Mouse (Mus musculus) olfactory bulb, adult 2 months (tissue): Measurements from ENCODE around the gene Loxl3. TPM values are rescaled to one million over a fixed set of nuclear protein-coding genes. Genes with fewer than 3 reads are reported as not detected.

Source experiments
- H3K27ac ChIP-seq: fragments of 200-500 bp; 2 replicates; pipeline ENCODE4 v1.5.1; 2012; ENCODE audit warnings: low read depth, low read length; ENCODE audit not compliant: insufficient read depth
- H3K4me1 ChIP-seq: fragments of 200-500 bp; 2 replicates; pipeline ENCODE4 v1.6.1; 2012; ENCODE audit warnings: low read length; ENCODE audit not compliant: control insufficient read depth, insufficient read depth
- H3K4me3 ChIP-seq: fragments of 200-500 bp; 2 replicates; pipeline ENCODE4 v1.5.1; 2012; ENCODE audit warnings: mild to moderate bottlenecking, low read depth, low read length, moderate library complexity; ENCODE audit not compliant: insufficient read depth
- CTCF ChIP-seq: fragments of 200-500 bp; IDR thresholded peaks from 2 replicates; pipeline ENCODE4 v1.5.1; 2012; ENCODE audit warnings: low read depth, mild to moderate bottlenecking, low read length, moderate library complexity; ENCODE audit not compliant: insufficient read depth
- POLR2A ChIP-seq: fragments of 200-500 bp; IDR thresholded peaks from 2 replicates; pipeline ENCODE4 v1.6.1; 2012; ENCODE audit warnings: mild to moderate bottlenecking, low read depth, low read length, moderate library complexity; ENCODE audit not compliant: insufficient read depth
- WGBS: fragments of 180-500 bp; shearing (Covaris S2); methylation state at CpG from one replicate; pipeline ENCODE4 v1.1.7; 2018; 5-methylcytosine and 5-hydroxymethylcytosine counted together
- polyA plus RNA-seq: library from polyadenylated mRNA; stranded (reverse); fragments of >200 nt; gene quantifications from 2 replicates; pipeline ENCODE4 v1.2.4, GENCODE M21; 2012; ENCODE audit warnings: low replicate concordance; ENCODE audit not compliant: missing spikeins, insufficient read depth, insufficient read length

Gene Loxl3
- polyA plus RNA-seq = not detected in 2 replicates

- Histone ChIP-seq H3K4me1 (peaks cover 21% of the 10 kb centered on the region), H3K4me3 (peak within 1 kb of the TSS; percentile 35), H3K27ac (no peak within 1 kb of the TSS)
- WGBS = 1% methylated on average over 51 of the region's 51 CpGs
- TF ChIP-seq CTCF = no peak
- TF ChIP-seq POLR2A = no peak
Observed at GRCm38 (mm10) chr6:83033249-83034185, at the start of gene Loxl3, which contains the start of gene Dok1. Gene Loxl3, plus strand, starts transcription at chr6:83034173. Gene Dok1, minus strand, starts transcription at chr6:83033471.

GRCm38 (mm10) chr6:82987411-82987971 lies 46.5 kb upstream of the Loxl3 start:
- H3K4me3 ChIP-seq = no peak overlapping the region
- TF ChIP-seq POLR2A (no peak), CTCF (no peak)
- H3K4me1 ChIP-seq = no peaks in the 10 kb centered on the region
- WGBS = 44% methylated on average over 9 of the region's 9 CpGs
- no peak overlapping the region for H3K27ac ChIP-seq

- TF ChIP-seq CTCF = no peak
- Histone ChIP-seq H3K4me3 (no peak overlapping the region), H3K27ac (no peak overlapping the region), H3K4me1 (peaks cover 4% of the 10 kb centered on the region)
- WGBS = 41% methylated on average over 1 of the region's 1 CpGs
Observed at GRCm38 (mm10) chr6:82993696-82994095, 40.3 kb upstream of the Loxl3 start.

- no peak overlapping the region for H3K4me3 ChIP-seq
- H3K4me1 ChIP-seq = peaks cover 4% of the 10 kb centered on the region
- H3K27ac ChIP-seq = no peak overlapping the region
- TF ChIP-seq CTCF (no peak), POLR2A (no peak)
- WGBS = 78% methylated on average over 7 of the region's 7 CpGs
Observed at GRCm38 (mm10) chr6:82994372-82994771, 39.6 kb upstream of the Loxl3 start.

DNA sequence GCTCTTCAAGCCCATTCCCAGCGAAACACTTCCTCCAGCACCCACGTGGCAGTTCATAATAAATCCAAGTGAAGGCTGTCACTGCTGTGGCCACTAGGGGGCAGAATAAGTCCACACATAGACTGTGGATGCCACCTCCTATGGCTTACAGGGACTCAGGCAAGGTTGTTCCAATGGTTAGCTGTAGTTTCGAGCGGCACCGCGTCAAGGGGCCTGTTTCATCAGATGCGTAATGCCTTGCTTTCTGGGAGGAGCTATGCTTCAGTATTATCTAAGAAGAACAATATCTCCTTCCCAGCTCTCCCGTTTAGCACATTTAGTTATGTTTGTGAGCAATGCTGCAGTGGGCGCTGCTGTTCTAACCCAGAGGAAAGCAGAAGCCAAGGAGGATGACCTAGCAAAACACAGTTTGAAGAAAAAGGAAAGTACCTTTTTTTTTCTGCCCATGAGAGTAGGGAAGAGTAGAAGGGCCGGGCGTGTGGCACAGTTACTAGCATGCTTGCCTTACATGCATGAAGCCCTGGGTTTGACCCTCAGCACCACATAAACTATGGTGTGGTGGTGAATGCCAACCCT lies 37.1 kb upstream of the Loxl3 start:
- H3K27ac ChIP-seq = 0 out of 2 replicates have a peak overlapping the region, but pooled peaks have one; percentile 1
- TF ChIP-seq CTCF (peak; percentile 49), POLR2A (no peak)
- peaks cover 4% of the 10 kb centered on the region for H3K4me1 ChIP-seq
- no peak overlapping the region for H3K4me3 ChIP-seq
- 4% methylated on average over 11 of the region's 11 CpGs for WGBS

- peaks cover 4% of the 10 kb centered on the region for H3K4me1 ChIP-seq
- H3K27ac ChIP-seq = 0 out of 2 replicates have a peak overlapping the region, but pooled peaks have one; percentile 1
- TF ChIP-seq CTCF = no peak
- TF ChIP-seq POLR2A = no peak
- H3K4me3 ChIP-seq = no peak overlapping the region
- WGBS = 46% methylated on average over 7 of the region's 7 CpGs
Observed at GRCm38 (mm10) chr6:82997511-82998102, 36.4 kb upstream of the Loxl3 start.

DNA sequence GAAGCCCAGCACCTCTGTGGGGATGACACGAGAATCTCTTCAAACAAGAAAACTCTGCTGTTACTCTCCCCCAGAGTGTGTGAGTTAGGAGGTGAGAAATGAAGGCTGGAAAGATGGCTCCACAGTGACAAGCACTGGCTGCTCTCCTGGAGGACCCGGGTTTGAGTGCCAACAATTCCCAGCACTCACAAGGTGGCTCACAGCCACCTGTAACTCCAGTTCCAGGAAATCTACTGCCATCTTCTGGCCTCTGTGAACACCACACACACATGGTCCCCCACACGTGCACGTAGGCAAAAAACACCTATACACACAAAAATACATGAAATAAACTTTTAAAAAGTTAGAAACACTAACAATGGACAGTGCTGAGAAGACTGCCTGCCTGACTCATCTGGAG lies 35.6 kb upstream of the Loxl3 start:
- H3K4me1 ChIP-seq = peaks cover 4% of the 10 kb centered on the region
- WGBS = 64% methylated on average over 4 of the region's 4 CpGs
- H3K4me3 ChIP-seq = no peak overlapping the region
- H3K27ac ChIP-seq = no peak overlapping the region
- TF ChIP-seq POLR2A (no peak), CTCF (no peak)

DNA sequence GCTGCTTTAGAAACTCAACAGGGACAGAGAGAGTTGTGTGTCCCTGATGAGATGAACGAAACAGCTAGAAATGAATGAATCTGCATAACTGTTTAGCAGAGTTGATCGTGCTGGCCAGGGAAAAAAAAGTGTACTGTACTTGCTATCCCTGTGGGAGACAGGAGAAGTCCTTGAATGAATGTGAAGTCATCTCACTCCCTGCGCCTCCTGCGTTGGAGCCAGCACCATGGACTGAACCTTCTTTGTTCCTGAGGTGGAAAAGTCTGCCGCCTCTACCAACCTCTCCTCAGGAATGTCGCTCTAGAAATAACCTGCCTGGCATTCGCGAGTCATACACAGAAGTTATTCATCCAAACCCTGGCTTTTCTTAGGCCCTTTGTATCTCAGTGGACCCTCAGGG lies 34.0 kb upstream of the Loxl3 start:
- Histone ChIP-seq H3K4me3 (no peak overlapping the region), H3K27ac (no peak overlapping the region), H3K4me1 (peaks cover 4% of the 10 kb centered on the region)
- WGBS = 57% methylated on average over 8 of the region's 8 CpGs
- no peak for TF ChIP-seq POLR2A
- TF ChIP-seq CTCF = no peak
